Mouse (Mus musculus): Measurements from ENCODE around the gene Slco1c1. TPM values are rescaled to one million over a fixed set of nuclear protein-coding genes. Genes with fewer than 3 reads are reported as not detected.

Gene Slco1c1
- polyA plus RNA-seq (2014; fragmentation: Nextera tagmentation; extraction: Ambion mirVana): 3.6 and 4.7 TPM in 2 replicates

DNA sequence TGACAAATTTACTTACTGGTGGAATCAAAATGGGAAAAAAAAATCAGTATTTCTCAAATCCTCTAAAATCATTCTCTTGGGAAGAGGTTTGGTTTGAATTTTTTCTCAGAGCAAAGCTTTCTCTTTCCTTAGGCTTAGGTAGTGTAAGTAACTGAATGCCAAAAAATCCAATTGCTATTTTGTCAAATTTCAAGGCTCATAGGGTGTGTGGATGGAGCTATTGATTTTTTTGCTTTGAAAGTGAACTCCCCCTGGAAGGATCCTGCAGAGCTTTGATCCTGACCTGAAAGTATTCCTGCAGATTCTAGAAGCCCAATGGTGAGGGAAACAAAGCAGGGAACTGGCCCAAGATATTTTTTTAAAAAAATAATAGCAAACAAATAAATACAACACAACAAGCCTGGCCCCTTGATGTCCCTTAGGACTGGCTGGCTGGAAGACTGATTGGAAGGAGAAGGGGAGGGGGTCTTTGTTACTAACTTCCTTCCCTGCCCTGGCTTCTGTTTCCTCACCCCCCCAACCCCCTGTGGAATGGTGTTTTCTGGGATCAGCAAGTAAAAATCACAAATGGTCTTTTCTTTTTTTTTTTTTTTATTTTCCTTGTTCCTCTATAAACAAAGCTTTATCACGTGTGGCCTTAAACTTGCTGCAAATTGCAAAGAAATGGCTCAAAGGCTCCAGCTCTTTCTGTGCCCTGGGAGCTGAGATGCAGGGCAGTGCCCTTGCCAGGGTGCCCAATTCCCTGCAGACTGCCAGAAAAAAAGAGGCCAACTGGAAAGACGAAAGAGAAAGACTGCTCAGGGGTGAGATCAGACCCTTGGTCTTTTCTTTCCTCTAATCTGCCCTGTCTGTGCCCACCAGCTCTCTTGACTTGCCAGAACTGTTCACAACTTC lies at the start of gene Slco1c1:
Gene Slco1c1, plus strand, starts transcription at position 622 of the 894 bp plus-strand sequence.
- Histone ChIP-seq H3K27me3 (ENCODE audit: control insufficient read depth, insufficient read depth, low read length) (no peaks in the 10 kb centered on the region), H3K4me3 (ENCODE audit: low read depth, low read length) (no peak within 1 kb of the TSS), H3K36me3 (ENCODE audit: control insufficient read depth, insufficient read depth, low read length) (no peaks in the 10 kb centered on the region), H3K27ac (ENCODE audit: low read depth, low read length) (no peak within 1 kb of the TSS), H3K9ac (ENCODE audit: low read depth, low read length) (no peak within 1 kb of the TSS), H3K4me2 (replicated peaks; ENCODE audit: low read depth, low read length) (no peak within 1 kb of the TSS), H3K4me1 (replicated peaks; ENCODE audit: control insufficient read depth, insufficient read depth, low read length) (no peaks in the 10 kb centered on the region), H3K9me3 (ENCODE audit: control insufficient read depth, low read length) (no peaks in the 10 kb centered on the region)
- 59% methylated on average over 2 of the region's 2 CpGs for WGBS
- no peak for DNase-seq (ENCODE audit: low spot score)
- no peak for ATAC-seq (ENCODE audit: low FRiP score)

DNA sequence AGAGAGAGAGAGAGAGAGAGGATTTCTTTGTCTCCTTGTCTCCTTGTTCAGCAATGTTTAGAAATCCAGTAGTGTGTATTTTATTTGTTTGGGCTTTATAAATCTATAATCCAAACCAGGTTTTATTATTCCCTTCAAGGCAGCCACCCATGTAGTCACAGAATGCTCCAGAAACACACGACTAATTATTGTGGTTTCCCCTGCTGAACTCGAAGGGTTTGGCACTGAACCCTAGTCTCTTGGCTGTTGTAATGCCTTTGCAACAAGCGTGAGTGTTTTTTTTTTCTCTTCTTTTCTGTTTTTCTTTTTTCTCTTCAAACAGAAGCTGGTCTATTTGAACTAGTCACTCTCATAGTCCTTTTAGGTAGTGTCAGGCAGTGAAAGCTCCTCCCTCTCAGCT lies 49.5 kb upstream of the Slco1c1 start:
- Histone ChIP-seq H3K9me3 (ENCODE audit: control insufficient read depth, low read length) (no peaks in the 10 kb centered on the region), H3K27me3 (ENCODE audit: control insufficient read depth, insufficient read depth, low read length) (no peaks in the 10 kb centered on the region), H3K36me3 (ENCODE audit: control insufficient read depth, insufficient read depth, low read length) (no peaks in the 10 kb centered on the region), H3K27ac (ENCODE audit: low read depth, low read length) (no peak overlapping the region), H3K4me2 (replicated peaks; ENCODE audit: low read depth, low read length) (no peak overlapping the region), H3K4me3 (ENCODE audit: low read depth, low read length) (no peak overlapping the region), H3K9ac (ENCODE audit: low read depth, low read length) (no peak overlapping the region), H3K4me1 (replicated peaks; ENCODE audit: control insufficient read depth, insufficient read depth, low read length) (no peaks in the 10 kb centered on the region)
- WGBS: 64% methylated on average over 3 of the region's 3 CpGs
- DNase-seq (ENCODE audit: low spot score) (no peak), ATAC-seq (ENCODE audit: low FRiP score) (no peak)

DNA sequence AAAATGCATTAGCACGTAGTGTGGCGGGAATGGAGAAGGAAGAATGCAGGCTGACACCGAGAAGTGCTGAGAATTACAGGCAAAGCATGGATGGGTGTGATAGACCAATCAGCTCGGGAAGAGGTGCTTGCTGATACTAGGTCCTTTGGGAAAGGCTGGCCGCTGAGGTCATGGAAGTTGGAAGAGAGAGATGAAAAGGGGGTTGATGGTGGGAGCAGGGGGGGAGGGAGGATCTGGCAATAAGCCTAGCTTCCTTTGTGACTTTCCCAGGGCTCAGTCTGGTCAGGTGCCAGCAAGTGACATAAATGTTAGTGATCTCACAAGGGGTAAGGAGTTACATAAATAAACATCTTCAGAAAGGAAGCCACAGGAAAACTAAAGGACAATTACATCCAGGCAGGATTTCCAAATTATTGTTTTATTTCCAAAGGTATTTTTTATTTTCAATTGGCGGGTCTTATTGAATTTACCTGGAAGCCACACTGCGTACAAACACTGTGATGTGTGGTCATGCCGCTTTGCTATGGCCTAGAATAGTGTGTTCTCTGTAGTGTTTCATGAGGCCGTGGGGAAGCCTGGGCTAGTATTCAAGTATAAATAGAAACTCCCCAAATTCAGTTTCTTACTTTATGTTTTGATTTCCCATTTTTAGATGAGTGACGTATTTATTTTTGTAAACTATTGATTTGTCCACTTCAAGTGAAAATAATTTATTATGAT lies 38.7 kb upstream of the Slco1c1 start:
- 70% methylated on average over 10 of the region's 10 CpGs for WGBS
- peak; percentile 29; the same call in 1 of the 2 replicates for ATAC-seq (ENCODE audit: low FRiP score)

DNA sequence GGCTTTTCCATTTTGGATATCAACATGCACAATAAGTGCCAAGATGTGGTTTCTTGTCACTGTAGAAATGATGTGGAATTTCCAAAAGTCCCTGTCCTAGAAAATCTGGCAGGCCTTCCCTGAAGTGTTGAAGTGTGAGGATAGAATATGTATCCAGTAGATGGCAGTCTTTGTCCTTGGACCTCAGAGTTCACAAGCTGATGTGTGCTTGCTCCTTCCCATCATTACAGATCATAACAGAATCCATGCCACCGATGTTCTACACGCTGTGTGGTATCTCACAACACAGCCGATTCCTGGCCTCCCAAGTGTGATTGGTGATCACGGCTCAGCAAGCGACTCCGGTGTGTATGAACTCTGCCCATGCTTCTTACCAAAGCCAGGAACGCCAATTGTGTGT lies 36.9 kb upstream of the Slco1c1 start:
- Histone ChIP-seq H3K4me2 (replicated peaks; ENCODE audit: low read depth, low read length) (no peak overlapping the region), H3K4me3 (ENCODE audit: low read depth, low read length) (no peak overlapping the region), H3K9me3 (ENCODE audit: control insufficient read depth, low read length) (no peaks in the 10 kb centered on the region), H3K9ac (ENCODE audit: low read depth, low read length) (no peak overlapping the region), H3K36me3 (ENCODE audit: control insufficient read depth, insufficient read depth, low read length) (no peaks in the 10 kb centered on the region), H3K4me1 (replicated peaks; ENCODE audit: control insufficient read depth, insufficient read depth, low read length) (no peaks in the 10 kb centered on the region), H3K27ac (ENCODE audit: low read depth, low read length) (no peak overlapping the region), H3K27me3 (ENCODE audit: control insufficient read depth, insufficient read depth, low read length) (no peaks in the 10 kb centered on the region)
- DNase-seq (ENCODE audit: low spot score) (peak; percentile 45), ATAC-seq (ENCODE audit: low FRiP score) (no peak; the same call in 1 of the 2 replicates)
- WGBS: 76% methylated on average over 7 of the region's 7 CpGs

More for the DNA sequence above, 38.7 kb upstream of the Slco1c1 start:
- no peak for DNase-seq (ENCODE audit: low spot score)
- no peak overlapping the region for H3K9ac ChIP-seq (ENCODE audit: low read depth, low read length)
- H3K27ac ChIP-seq (ENCODE audit: low read depth, low read length): no peak overlapping the region
- no peak overlapping the region for H3K4me2 ChIP-seq (replicated peaks; ENCODE audit: low read depth, low read length)
- H3K4me1 ChIP-seq (replicated peaks; ENCODE audit: control insufficient read depth, insufficient read depth, low read length): no peaks in the 10 kb centered on the region
- no peaks in the 10 kb centered on the region for H3K36me3 ChIP-seq (ENCODE audit: control insufficient read depth, insufficient read depth, low read length)
- H3K4me3 ChIP-seq (ENCODE audit: low read depth, low read length): no peak overlapping the region
- H3K27me3 ChIP-seq (ENCODE audit: control insufficient read depth, insufficient read depth, low read length): no peaks in the 10 kb centered on the region
- no peaks in the 10 kb centered on the region for H3K9me3 ChIP-seq (ENCODE audit: control insufficient read depth, low read length)

DNA sequence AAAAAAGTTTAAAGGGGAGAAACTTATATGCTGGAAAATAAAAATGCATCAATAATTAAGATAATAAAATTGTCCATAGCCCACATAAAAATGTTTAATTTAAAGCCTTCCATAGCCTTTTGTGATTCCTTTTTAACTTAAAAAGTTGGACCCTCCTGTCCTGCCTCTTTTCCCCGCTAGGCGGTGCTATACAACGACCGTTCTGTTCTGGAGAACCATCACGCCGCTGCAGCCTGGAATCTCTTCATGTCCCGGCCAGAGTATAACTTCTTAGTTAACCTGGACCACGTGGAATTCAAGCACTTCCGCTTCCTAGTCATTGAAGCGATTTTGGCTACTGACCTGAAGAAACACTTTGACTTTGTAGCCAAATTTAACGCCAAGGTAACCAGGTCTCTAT lies 35.5 kb upstream of the Slco1c1 start:
- H3K36me3 ChIP-seq (ENCODE audit: control insufficient read depth, insufficient read depth, low read length): no peaks in the 10 kb centered on the region
- DNase-seq (ENCODE audit: low spot score) (peak; percentile 87), ATAC-seq (ENCODE audit: low FRiP score) (peak; percentile 56; the same call in 1 of the 2 replicates)
- no peaks in the 10 kb centered on the region for H3K9me3 ChIP-seq (ENCODE audit: control insufficient read depth, low read length)
- H3K4me3 ChIP-seq (ENCODE audit: low read depth, low read length): no peak overlapping the region
- no peaks in the 10 kb centered on the region; the same call in 1 of the 2 replicates for H3K27me3 ChIP-seq (ENCODE audit: control insufficient read depth, insufficient read depth, low read length)
- H3K9ac ChIP-seq (ENCODE audit: low read depth, low read length): no peak overlapping the region
- H3K4me1 ChIP-seq (replicated peaks; ENCODE audit: control insufficient read depth, insufficient read depth, low read length): no peaks in the 10 kb centered on the region
- 13% methylated on average over 11 of the region's 11 CpGs for WGBS
- H3K4me2 ChIP-seq (replicated peaks; ENCODE audit: low read depth, low read length): no peak overlapping the region
- H3K27ac ChIP-seq (ENCODE audit: low read depth, low read length): no peak overlapping the region

DNA sequence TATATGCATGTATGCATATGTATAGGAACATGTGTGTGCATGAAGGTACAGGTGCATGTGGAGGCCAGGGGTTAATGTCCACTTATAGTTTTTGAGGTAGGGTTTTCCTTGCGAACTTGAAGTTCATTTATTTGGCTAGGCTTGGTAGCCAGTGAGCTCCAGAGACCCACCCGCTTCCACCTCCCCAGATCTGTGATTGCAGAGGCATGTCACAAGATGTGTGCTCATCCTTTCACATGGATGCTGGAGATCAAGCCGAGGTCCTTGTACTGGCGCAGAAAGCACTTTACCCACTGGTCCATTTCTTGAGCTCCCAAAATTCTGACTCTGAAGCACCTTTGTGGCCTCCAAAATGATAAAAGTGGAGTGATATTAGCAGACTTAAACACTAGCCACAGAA lies 29.3 kb upstream of the Slco1c1 start:
- H3K4me3 ChIP-seq (ENCODE audit: low read depth, low read length): no peak overlapping the region
- no peaks in the 10 kb centered on the region for H3K36me3 ChIP-seq (ENCODE audit: control insufficient read depth, insufficient read depth, low read length)
- ATAC-seq (ENCODE audit: low FRiP score): peak; percentile 15; the same call in 1 of the 2 replicates
- H3K4me1 ChIP-seq (replicated peaks; ENCODE audit: control insufficient read depth, insufficient read depth, low read length): peaks cover 2% of the 10 kb centered on the region; the same call in 1 of the 2 replicates
- 76% methylated on average over 4 of the region's 4 CpGs for WGBS
- H3K9me3 ChIP-seq (ENCODE audit: control insufficient read depth, low read length): no peaks in the 10 kb centered on the region
- DNase-seq (ENCODE audit: low spot score): no peak
- H3K27ac ChIP-seq (ENCODE audit: low read depth, low read length): no peak overlapping the region
- no peak overlapping the region for H3K4me2 ChIP-seq (replicated peaks; ENCODE audit: low read depth, low read length)
- H3K9ac ChIP-seq (ENCODE audit: low read depth, low read length): no peak overlapping the region
- no peaks in the 10 kb centered on the region; the same call in 1 of the 2 replicates for H3K27me3 ChIP-seq (ENCODE audit: control insufficient read depth, insufficient read depth, low read length)

DNA sequence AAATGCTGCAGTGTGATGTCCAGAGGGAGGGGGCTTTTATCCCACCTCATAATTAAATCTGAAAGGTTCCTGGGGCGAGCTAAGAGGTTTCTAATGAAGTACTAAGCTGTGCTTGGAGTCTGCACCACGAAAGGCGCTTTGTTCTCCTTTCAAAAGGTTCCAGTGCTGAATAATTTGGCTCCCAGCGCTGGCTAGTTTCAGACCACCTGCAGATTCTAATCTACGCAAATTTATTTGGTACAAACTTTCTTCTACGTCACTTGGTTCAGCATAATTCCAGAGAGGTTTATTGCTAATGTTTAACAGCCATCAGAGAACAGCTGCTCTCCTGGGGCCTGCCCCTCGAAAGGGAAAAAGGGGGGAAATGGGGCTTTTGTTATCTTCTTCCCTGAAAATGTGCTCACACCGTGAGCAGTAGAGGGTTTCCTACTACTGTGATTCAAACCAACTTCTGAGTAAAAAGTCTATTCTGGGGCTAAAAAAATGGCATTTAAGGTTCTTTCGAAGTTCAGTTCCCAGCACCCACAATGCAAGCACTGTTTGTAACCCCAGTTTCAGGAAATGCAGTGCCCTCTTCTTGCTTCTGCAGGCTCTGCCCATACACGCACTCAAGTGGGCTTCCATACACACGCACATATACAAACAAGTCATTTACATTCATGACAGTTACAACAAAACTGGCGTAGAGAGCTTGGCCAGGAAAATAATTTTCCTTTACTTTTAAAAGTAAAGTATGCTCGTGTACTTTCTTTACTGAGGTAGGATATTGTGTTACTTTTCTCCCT lies 28.3 kb upstream of the Slco1c1 start:
- Histone ChIP-seq H3K4me1 (replicated peaks; ENCODE audit: control insufficient read depth, insufficient read depth, low read length) (peaks cover 2% of the 10 kb centered on the region; the same call in 1 of the 2 replicates), H3K4me3 (ENCODE audit: low read depth, low read length) (no peak overlapping the region), H3K27ac (ENCODE audit: low read depth, low read length) (no peak overlapping the region), H3K4me2 (replicated peaks; ENCODE audit: low read depth, low read length) (no peak overlapping the region), H3K27me3 (ENCODE audit: control insufficient read depth, insufficient read depth, low read length) (no peaks in the 10 kb centered on the region; the same call in 1 of the 2 replicates), H3K36me3 (ENCODE audit: control insufficient read depth, insufficient read depth, low read length) (no peaks in the 10 kb centered on the region), H3K9me3 (ENCODE audit: control insufficient read depth, low read length) (no peaks in the 10 kb centered on the region), H3K9ac (ENCODE audit: low read depth, low read length) (no peak overlapping the region)
- DNase-seq (ENCODE audit: low spot score) (peak; percentile 52), ATAC-seq (ENCODE audit: low FRiP score) (peak; percentile 90)
- WGBS: 14% methylated on average over 13 of the region's 13 CpGs

DNA sequence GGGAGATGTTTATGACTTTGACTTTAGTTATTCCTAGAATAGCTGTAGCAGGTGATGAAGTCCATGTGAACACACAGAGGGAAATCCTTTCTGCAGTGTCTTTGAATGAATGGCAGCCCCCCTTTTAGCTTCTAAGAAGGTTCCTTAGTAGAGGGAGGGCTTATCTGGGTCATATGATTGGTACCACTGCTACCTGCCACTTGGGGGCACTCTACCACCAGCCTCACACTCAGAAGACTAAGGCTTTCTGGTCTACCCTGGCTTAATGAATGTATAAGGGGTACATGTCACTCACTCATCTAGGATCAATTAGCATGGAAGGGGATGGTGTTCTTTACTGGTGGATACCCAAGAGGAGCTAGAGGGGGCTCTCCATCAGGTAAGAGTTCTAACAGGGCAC lies 24.7 kb upstream of the Slco1c1 start:
- Histone ChIP-seq H3K36me3 (ENCODE audit: control insufficient read depth, insufficient read depth, low read length) (no peaks in the 10 kb centered on the region), H3K9ac (ENCODE audit: low read depth, low read length) (no peak overlapping the region), H3K27me3 (ENCODE audit: control insufficient read depth, insufficient read depth, low read length) (no peaks in the 10 kb centered on the region), H3K9me3 (ENCODE audit: control insufficient read depth, low read length) (no peaks in the 10 kb centered on the region), H3K4me2 (replicated peaks; ENCODE audit: low read depth, low read length) (no peak overlapping the region), H3K4me3 (ENCODE audit: low read depth, low read length) (no peak overlapping the region), H3K27ac (ENCODE audit: low read depth, low read length) (no peak overlapping the region), H3K4me1 (replicated peaks; ENCODE audit: control insufficient read depth, insufficient read depth, low read length) (peaks cover 2% of the 10 kb centered on the region; the same call in 1 of the 2 replicates)
- no peak for DNase-seq (ENCODE audit: low spot score)
- ATAC-seq (ENCODE audit: low FRiP score): no peak

All from hindbrain, embryonic 11.5 days (tissue).